Mouse (Mus musculus): ENCODE results near the gene Serinc3. TPM values are rescaled to one million over a fixed set of nuclear protein-coding genes. Genes with fewer than 3 reads are reported as not detected.
"Not testable (repeated sequence)": the region's sequence is repeated elsewhere in the genome, so short reads cannot be mapped to it uniquely, and the experiment has no call there.

The Serinc3 gene
- 46.2 and 52.7 TPM in 2 replicates for polyA plus RNA-seq (2014; fragmentation: Nextera tagmentation; extraction: Ambion mirVana)

GRCm38 (mm10) chr2:163644575-163645385, at the start of gene Serinc3:
Gene Serinc3, minus strand, starts transcription at chr2:163645131.
- peak within 1 kb of the TSS; percentile 99 for H3K27ac ChIP-seq (ENCODE audit: low read length)
- H3K27me3 ChIP-seq (ENCODE audit: control insufficient read depth, insufficient read depth, low read length), result no peaks in the 10 kb centered on the region
- no peaks in the 10 kb centered on the region; the same call in 1 of the 2 replicates for H3K9me3 ChIP-seq (ENCODE audit: control insufficient read depth, low read depth, low read length)
- H3K4me3 ChIP-seq (ENCODE audit: low read depth, low read length), result peak within 1 kb of the TSS; percentile 87
- H3K36me3 ChIP-seq (ENCODE audit: control insufficient read depth, insufficient read depth, low read length), result no peaks in the 10 kb centered on the region
- peak within 1 kb of the TSS; percentile 49 for H3K4me2 ChIP-seq (replicated peaks; ENCODE audit: low read depth, low read length)
- H3K4me1 ChIP-seq (ENCODE audit: control insufficient read depth, insufficient read depth, low read length), result peaks cover 13% of the 10 kb centered on the region
- WGBS, result under 1% methylated on average over 73 of the region's 74 CpGs
- ATAC-seq (ENCODE audit: insufficient number of reproducible peaks, insufficient read depth, low FRiP score, low read depth), result peak; percentile 94
- peak within 1 kb of the TSS; percentile 86 for H3K9ac ChIP-seq (replicated peaks; ENCODE audit: low read depth, low read length)

GRCm38 (mm10) chr2:163693716-163694314, 48.9 kb upstream of the Serinc3 start:
- Histone ChIP-seq H3K4me3 (ENCODE audit: low read depth, low read length) (no peak overlapping the region), H3K36me3 (ENCODE audit: control insufficient read depth, insufficient read depth, low read length) (no peaks in the 10 kb centered on the region), H3K27me3 (ENCODE audit: control insufficient read depth, insufficient read depth, low read length) (no peaks in the 10 kb centered on the region), H3K9ac (replicated peaks; ENCODE audit: low read depth, low read length) (no peak overlapping the region), H3K27ac (ENCODE audit: low read length) (peak overlapping the region; percentile 49; the same call in 1 of the 2 replicates), H3K4me1 (ENCODE audit: control insufficient read depth, insufficient read depth, low read length) (peaks cover 23% of the 10 kb centered on the region; the same call in 1 of the 2 replicates), H3K9me3 (ENCODE audit: control insufficient read depth, low read depth, low read length) (no peaks in the 10 kb centered on the region), H3K4me2 (replicated peaks; ENCODE audit: low read depth, low read length) (no peak overlapping the region)
- no peak for ATAC-seq (ENCODE audit: insufficient number of reproducible peaks, insufficient read depth, low FRiP score, low read depth)
- WGBS, result 65% methylated on average over 9 of the region's 9 CpGs

GRCm38 (mm10) chr2:163692873-163693612, 48.1 kb upstream of the Serinc3 start:
- H3K9ac ChIP-seq (replicated peaks; ENCODE audit: low read depth, low read length), result no peak overlapping the region
- no peak overlapping the region for H3K4me3 ChIP-seq (ENCODE audit: low read depth, low read length)
- H3K36me3 ChIP-seq (ENCODE audit: control insufficient read depth, insufficient read depth, low read length), result no peaks in the 10 kb centered on the region
- no peak for ATAC-seq (ENCODE audit: insufficient number of reproducible peaks, insufficient read depth, low FRiP score, low read depth)
- H3K4me1 ChIP-seq (ENCODE audit: control insufficient read depth, insufficient read depth, low read length), result peaks cover 16% of the 10 kb centered on the region; the same call in 1 of the 2 replicates
- no peaks in the 10 kb centered on the region for H3K9me3 ChIP-seq (ENCODE audit: control insufficient read depth, low read depth, low read length)
- H3K27me3 ChIP-seq (ENCODE audit: control insufficient read depth, insufficient read depth, low read length), result no peaks in the 10 kb centered on the region
- 71% methylated on average over 3 of the region's 3 CpGs for WGBS
- H3K4me2 ChIP-seq (replicated peaks; ENCODE audit: low read depth, low read length), result no peak overlapping the region
- H3K27ac ChIP-seq (ENCODE audit: low read length), result peak overlapping the region; percentile 30; the same call in 1 of the 2 replicates

- H3K27ac ChIP-seq (ENCODE audit: low read length), result no peak overlapping the region
- peaks cover 10% of the 10 kb centered on the region; the same call in 1 of the 2 replicates for H3K4me1 ChIP-seq (ENCODE audit: control insufficient read depth, insufficient read depth, low read length)
- H3K9me3 ChIP-seq (ENCODE audit: control insufficient read depth, low read depth, low read length), result no peaks in the 10 kb centered on the region
- H3K36me3 ChIP-seq (ENCODE audit: control insufficient read depth, insufficient read depth, low read length), result no peaks in the 10 kb centered on the region
- H3K4me2 ChIP-seq (replicated peaks; ENCODE audit: low read depth, low read length), result no peak overlapping the region
- no peak overlapping the region for H3K9ac ChIP-seq (replicated peaks; ENCODE audit: low read depth, low read length)
- H3K4me3 ChIP-seq (ENCODE audit: low read depth, low read length), result no peak overlapping the region
- H3K27me3 ChIP-seq (ENCODE audit: control insufficient read depth, insufficient read depth, low read length), result no peaks in the 10 kb centered on the region
- ATAC-seq (ENCODE audit: insufficient number of reproducible peaks, insufficient read depth, low FRiP score, low read depth), result no peak
- 81% methylated on average over 6 of the region's 6 CpGs for WGBS
Observed at GRCm38 (mm10) chr2:163691846-163692605, 47.1 kb upstream of the Serinc3 start.

- no peak overlapping the region for H3K4me2 ChIP-seq (replicated peaks; ENCODE audit: low read depth, low read length)
- peaks cover 21% of the 10 kb centered on the region for H3K4me1 ChIP-seq (ENCODE audit: control insufficient read depth, insufficient read depth, low read length)
- no peaks in the 10 kb centered on the region for H3K9me3 ChIP-seq (ENCODE audit: control insufficient read depth, low read depth, low read length)
- ATAC-seq (ENCODE audit: insufficient number of reproducible peaks, insufficient read depth, low FRiP score, low read depth), result no peak
- 72% methylated on average over 8 of the region's 8 CpGs for WGBS
- no peaks in the 10 kb centered on the region for H3K27me3 ChIP-seq (ENCODE audit: control insufficient read depth, insufficient read depth, low read length)
- no peaks in the 10 kb centered on the region for H3K36me3 ChIP-seq (ENCODE audit: control insufficient read depth, insufficient read depth, low read length)
- no peak overlapping the region for H3K27ac ChIP-seq (ENCODE audit: low read length)
- H3K9ac ChIP-seq (replicated peaks; ENCODE audit: low read depth, low read length), result no peak overlapping the region
- H3K4me3 ChIP-seq (ENCODE audit: low read depth, low read length), result no peak overlapping the region
Observed at GRCm38 (mm10) chr2:163690409-163691304, 45.7 kb upstream of the Serinc3 start.

- 85% methylated on average over 3 of the region's 3 CpGs for WGBS
- H3K4me3 ChIP-seq (ENCODE audit: low read depth, low read length), result no peak overlapping the region
- H3K27me3 ChIP-seq (ENCODE audit: control insufficient read depth, insufficient read depth, low read length), result no peaks in the 10 kb centered on the region
- H3K4me1 ChIP-seq (ENCODE audit: control insufficient read depth, insufficient read depth, low read length), result peaks cover 28% of the 10 kb centered on the region
- no peak overlapping the region for H3K27ac ChIP-seq (ENCODE audit: low read length)
- H3K9ac ChIP-seq (replicated peaks; ENCODE audit: low read depth, low read length), result no peak overlapping the region
- ATAC-seq (ENCODE audit: insufficient number of reproducible peaks, insufficient read depth, low FRiP score, low read depth), result no peak
- H3K4me2 ChIP-seq (replicated peaks; ENCODE audit: low read depth, low read length), result no peak overlapping the region
- no peaks in the 10 kb centered on the region for H3K36me3 ChIP-seq (ENCODE audit: control insufficient read depth, insufficient read depth, low read length)
- H3K9me3 ChIP-seq (ENCODE audit: control insufficient read depth, low read depth, low read length), result no peaks in the 10 kb centered on the region
Observed at GRCm38 (mm10) chr2:163689771-163690170, 44.8 kb upstream of the Serinc3 start.

GRCm38 (mm10) chr2:163688377-163688776, 43.4 kb upstream of the Serinc3 start:
- not testable (repeated sequence) for H3K27ac ChIP-seq (ENCODE audit: low read length); H3K27me3 ChIP-seq (ENCODE audit: control insufficient read depth, insufficient read depth, low read length); H3K9ac ChIP-seq (replicated peaks; ENCODE audit: low read depth, low read length); H3K4me2 ChIP-seq (replicated peaks; ENCODE audit: low read depth, low read length); H3K36me3 ChIP-seq (ENCODE audit: control insufficient read depth, insufficient read depth, low read length); H3K4me3 ChIP-seq (ENCODE audit: low read depth, low read length); ATAC-seq (ENCODE audit: insufficient number of reproducible peaks, insufficient read depth, low FRiP score, low read depth); H3K9me3 ChIP-seq (ENCODE audit: control insufficient read depth, low read depth, low read length)
- H3K4me1 ChIP-seq (ENCODE audit: control insufficient read depth, insufficient read depth, low read length), result peaks cover 29% of the 10 kb centered on the region
- WGBS, result 100% methylated on average over 1 of the region's 1 CpGs

Data from stomach, embryonic 14.5 days (tissue).